Mouse (Mus musculus) liver, embryonic 14.5 days (tissue): Measurements from ENCODE around the gene Tubb5.
A peak's percentile ranks its signal among the peaks of the same experiment; 100 is the strongest.

Experiments used
- CTCF ChIP-seq: IDR thresholded peaks from 2 replicates; pipeline ENCODE4 v1.5.1; 2016; ENCODE audit warnings: antibody characterized with exemption, low read depth, control low read depth
- EP300 ChIP-seq: IDR thresholded peaks from 2 replicates; pipeline ENCODE4 v1.6.1; 2016; ENCODE audit warnings: antibody characterized with exemption, low read depth

GRCm38 (mm10) chr17:35843514-35843913 is 5.4 kb upstream of the Tubb5 start:
- peak; percentile 47 for TF ChIP-seq CTCF
- TF ChIP-seq EP300 = no peak
